Comparison of ENCODE assay signal across 14 mouse cellular contexts in the genomic region with DNA sequence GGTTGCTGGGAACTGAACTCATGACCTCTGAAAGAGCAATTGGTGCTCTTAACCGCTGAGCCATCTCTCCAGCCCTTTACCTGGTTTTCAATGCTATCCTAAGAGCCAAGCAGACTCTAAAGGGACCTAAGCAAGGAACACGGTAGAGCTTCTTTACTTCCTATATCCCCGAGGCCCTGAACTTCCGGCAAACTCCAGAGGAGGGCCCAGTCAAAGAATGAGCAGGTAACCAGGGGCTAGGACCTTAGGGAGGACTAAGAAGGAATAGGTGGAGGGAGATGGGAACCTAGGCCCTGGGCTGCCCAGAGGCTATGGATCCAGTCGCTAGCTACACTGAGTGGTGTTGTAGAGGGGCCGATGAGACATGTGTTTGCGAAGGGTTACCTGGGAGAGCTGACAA. TPM values are rescaled to one million over a fixed set of nuclear protein-coding genes. Genes with fewer than 3 reads are reported as not detected.
"Had no signal": no experiment of that assay in that cellular context is flagged by ENCODE, and none has a peak within 500 bp of the region (broad histone marks: within the 10 kb centered on the region; RNA-seq: fewer than 3 reads in every experiment).

No protein-coding gene starts in this region.

- H3K27ac ChIP-seq: kidney, embryonic 15.5 days; limb, embryonic 13.5 days; liver, embryonic 15.5 days; neural tube, embryonic 13.5 days had no signal

- H3K4me3 ChIP-seq: kidney, embryonic 15.5 days; limb, embryonic 13.5 days; liver, embryonic 15.5 days; neural tube, embryonic 13.5 days had no signal

- H3K9me3 ChIP-seq: kidney, embryonic 15.5 days; limb, embryonic 13.5 days; liver, embryonic 15.5 days; neural tube, embryonic 13.5 days had no signal

- DNase-seq: kidney, adult 2 months; kidney, postnatal 14 days; left cerebral cortex, postnatal 4 days; lung, adult 2 months; lung, postnatal 36 days; midbrain, embryonic 14.5 days; retina, postnatal 1 day; thymus, postnatal 36 days had no signal

- H3K27me3 ChIP-seq: kidney, embryonic 15.5 days; limb, embryonic 13.5 days; liver, embryonic 15.5 days; neural tube, embryonic 13.5 days had no signal

- H3K36me3 ChIP-seq: kidney, embryonic 15.5 days; limb, embryonic 13.5 days; liver, embryonic 15.5 days; neural tube, embryonic 13.5 days had no signal

- H3K9ac ChIP-seq: kidney, embryonic 15.5 days; liver, embryonic 15.5 days had no signal

- H3K4me2 ChIP-seq: neural tube, embryonic 13.5 days had no signal

- ATAC-seq: lung, postnatal 0 days had no signal

RNA-seq across cellular contexts. Expression of a gene that starts 3.8 kb away (rescaled TPM):
- polyA plus RNA-seq: neural tube, embryonic 13.5 days had no signal

RNA-seq across cellular contexts. Expression of a gene that starts 46.2 kb away (rescaled TPM):
- polyA plus RNA-seq: liver, adult 2 months; midbrain, embryonic 14.5 days had no signal
